Mouse (Mus musculus): ENCODE results near the gene Zbtb5.

- TF ChIP-seq POLR2A (IDR thresholded peaks at IDR 0.05; ENCODE audit: low read depth, low read length) (no peak), CTCF (IDR thresholded peaks at IDR 0.05; ENCODE audit: extremely low read depth, insufficient read depth, insufficient read length, insufficient replicate concordance) (no peak)
These were observed 6.8 kb upstream of the Zbtb5 start for GRCm38 (mm10) chr4:45019009-45019408.
